Mouse (Mus musculus) limb, embryonic 13.5 days (tissue): ENCODE measurements around the gene Fam209. TPM values are rescaled to one million over a fixed set of nuclear protein-coding genes. Genes with fewer than 3 reads are reported as not detected.
A peak's percentile ranks its signal among the peaks of the same experiment; 100 is the strongest.

Experiments
- ATAC-seq: fragments of 200-750 bp; cut with Nextera tagmentation; 2 replicates; pipeline ENCODE4 v1.8.0; 2017; ENCODE audit warnings: low read depth, moderate number of reproducible peaks, moderate TSS enrichment; ENCODE audit not compliant: low FRiP score
- H3K27ac ChIP-seq: fragments of 300-500 bp; sonication (generic); 2 replicates; pipeline ENCODE4 v1.5.1; 2015; ENCODE audit warnings: inconsistent platforms, mild to moderate bottlenecking, moderate library complexity
- H3K27me3 ChIP-seq: fragments of 300-500 bp; sonication (generic); 2 replicates; pipeline ENCODE4 v1.6.1; 2015; ENCODE audit warnings: mild to moderate bottlenecking, inconsistent platforms
- H3K36me3 ChIP-seq: fragments of 300-500 bp; sonication (generic); 2 replicates; pipeline ENCODE4 v1.6.1; 2015; ENCODE audit warnings: inconsistent platforms, mild to moderate bottlenecking, moderate library complexity
- H3K4me1 ChIP-seq: fragments of 300-500 bp; sonication (generic); 2 replicates; pipeline ENCODE4 v1.6.1; 2015; ENCODE audit warnings: inconsistent platforms
- H3K4me2 ChIP-seq: fragments of 300-500 bp; sonication (generic); replicated peaks from 2 replicates; pipeline ENCODE4 v1.6.1; 2015; ENCODE audit warnings: inconsistent platforms, mild to moderate bottlenecking, moderate library complexity
- H3K4me3 ChIP-seq: fragments of 300-500 bp; sonication (generic); 2 replicates; pipeline ENCODE4 v1.5.1; 2015; ENCODE audit warnings: moderate library complexity, mild to moderate bottlenecking, inconsistent platforms
- H3K9ac ChIP-seq: fragments of 300-500 bp; sonication (generic); 2 replicates; pipeline ENCODE4 v1.6.1; 2015; ENCODE audit warnings: mild to moderate bottlenecking, inconsistent platforms
- H3K9me3 ChIP-seq: fragments of 300-500 bp; sonication (generic); 2 replicates; pipeline ENCODE4 v1.6.1; 2016; ENCODE audit warnings: inconsistent platforms
- WGBS: fragments of 180-500 bp; shearing (Covaris S2); methylation state at CpG from one replicate; pipeline ENCODE4 v1.1.7; 2015; 5-methylcytosine and 5-hydroxymethylcytosine counted together
- polyA plus RNA-seq: library from polyadenylated mRNA; unstranded; fragments of >200 nt; fragmentation: Nextera tagmentation; extraction: Ambion mirVana; gene quantifications from 2 replicates; pipeline ENCODE4 v1.2.1, GENCODE M21; 2015

Gene Fam209
- polyA plus RNA-seq, 1 experiment from 2014 or later: 0.22 TPM

GRCm38 (mm10) chr2:172452458-172452857, 19.9 kb upstream of the Fam209 start:
- WGBS: 93% methylated on average over 10 of the region's 10 CpGs

GRCm38 (mm10) chr2:172458496-172458895, 13.8 kb upstream of the Fam209 start, which contains the start of gene Gcnt7:
TSS of gene Gcnt7 (minus strand) at chr2:172458596.
- H3K4me3 ChIP-seq: no peak within 1 kb of the TSS
- no peak within 1 kb of the TSS for H3K9ac ChIP-seq
- 77% methylated on average over 11 of the region's 11 CpGs for WGBS
- ATAC-seq: no peak
- H3K27me3 ChIP-seq: no peaks in the 10 kb centered on the region
- H3K36me3 ChIP-seq: peaks cover 57% of the 10 kb centered on the region
- H3K4me1 ChIP-seq: no peaks in the 10 kb centered on the region
- no peak within 1 kb of the TSS for H3K4me2 ChIP-seq
- H3K9me3 ChIP-seq: no peaks in the 10 kb centered on the region
- H3K27ac ChIP-seq: no peak within 1 kb of the TSS

More at GRCm38 (mm10) chr2:172452458-172452857, 19.9 kb upstream of the Fam209 start:
- no peak for ATAC-seq
- peaks cover 79% of the 10 kb centered on the region for H3K36me3 ChIP-seq
- no peak overlapping the region for H3K4me2 ChIP-seq
- no peak overlapping the region for H3K27ac ChIP-seq
- no peaks in the 10 kb centered on the region for H3K27me3 ChIP-seq
- H3K4me3 ChIP-seq: no peak overlapping the region
- no peaks in the 10 kb centered on the region for H3K9me3 ChIP-seq
- H3K4me1 ChIP-seq: no peaks in the 10 kb centered on the region
- no peak overlapping the region for H3K9ac ChIP-seq

- peaks cover 64% of the 10 kb centered on the region for H3K36me3 ChIP-seq
- H3K9ac ChIP-seq: no peak overlapping the region
- no peaks in the 10 kb centered on the region for H3K9me3 ChIP-seq
- H3K4me2 ChIP-seq: no peak overlapping the region
- ATAC-seq: no peak
- no peaks in the 10 kb centered on the region for H3K4me1 ChIP-seq
- no peak overlapping the region for H3K4me3 ChIP-seq
- no peaks in the 10 kb centered on the region for H3K27me3 ChIP-seq
- H3K27ac ChIP-seq: no peak overlapping the region
- whole genome bisulfite sequencing: 45% methylated on average over 2 of the region's 2 CpGs
Measured at GRCm38 (mm10) chr2:172460647-172461046, 11.7 kb upstream of the Fam209 start.

- peaks cover 76% of the 10 kb centered on the region for H3K36me3 ChIP-seq
- no peaks in the 10 kb centered on the region for H3K9me3 ChIP-seq
- 85% methylated on average over 4 of the region's 4 CpGs for WGBS
- H3K4me2 ChIP-seq: no peak overlapping the region
- H3K27ac ChIP-seq: no peak overlapping the region
- no peaks in the 10 kb centered on the region for H3K4me1 ChIP-seq
- H3K9ac ChIP-seq: no peak overlapping the region
- no peaks in the 10 kb centered on the region for H3K27me3 ChIP-seq
- no peak overlapping the region for H3K4me3 ChIP-seq
- ATAC-seq: no peak
Measured at GRCm38 (mm10) chr2:172462813-172463212, 9.5 kb upstream of the Fam209 start.

GRCm38 (mm10) chr2:172466427-172467132, 5.7 kb upstream of the Fam209 start:
- H3K4me2 ChIP-seq: no peak overlapping the region
- WGBS: 92% methylated on average over 11 of the region's 11 CpGs
- peaks cover 85% of the 10 kb centered on the region for H3K36me3 ChIP-seq
- no peaks in the 10 kb centered on the region for H3K4me1 ChIP-seq
- no peaks in the 10 kb centered on the region for H3K9me3 ChIP-seq
- H3K9ac ChIP-seq: no peak overlapping the region
- H3K27me3 ChIP-seq: no peaks in the 10 kb centered on the region
- H3K4me3 ChIP-seq: no peak overlapping the region
- H3K27ac ChIP-seq: no peak overlapping the region
- no peak for ATAC-seq

- 90% methylated on average over 5 of the region's 5 CpGs for WGBS
- Histone ChIP-seq H3K36me3 (peaks cover 79% of the 10 kb centered on the region), H3K27ac (no peak overlapping the region), H3K9ac (no peak overlapping the region), H3K4me2 (no peak overlapping the region), H3K9me3 (no peaks in the 10 kb centered on the region), H3K4me1 (no peaks in the 10 kb centered on the region), H3K4me3 (no peak overlapping the region), H3K27me3 (no peaks in the 10 kb centered on the region)
- ATAC-seq: no peak
Measured at GRCm38 (mm10) chr2:172467206-172467605, 5.1 kb upstream of the Fam209 start.

- H3K27ac ChIP-seq: no peak overlapping the region
- 89% methylated on average over 11 of the region's 11 CpGs for WGBS
- H3K9me3 ChIP-seq: no peaks in the 10 kb centered on the region
- no peak for ATAC-seq
- peaks cover 67% of the 10 kb centered on the region for H3K36me3 ChIP-seq
- peaks cover 6% of the 10 kb centered on the region for H3K4me1 ChIP-seq
- no peak overlapping the region for H3K4me3 ChIP-seq
- no peak overlapping the region for H3K4me2 ChIP-seq
- no peaks in the 10 kb centered on the region for H3K27me3 ChIP-seq
- no peak overlapping the region for H3K9ac ChIP-seq
Measured at GRCm38 (mm10) chr2:172468346-172468819, 3.9 kb upstream of the Fam209 start.

GRCm38 (mm10) chr2:172473591-172473990, 1.3 kb downstream of the Fam209 start:
- H3K4me1 ChIP-seq: peaks cover 12% of the 10 kb centered on the region
- ATAC-seq: no peak
- no peak overlapping the region for H3K4me2 ChIP-seq
- H3K27ac ChIP-seq: no peak overlapping the region
- no peaks in the 10 kb centered on the region for H3K9me3 ChIP-seq
- 42% methylated on average over 8 of the region's 8 CpGs for WGBS
- peaks cover 15% of the 10 kb centered on the region for H3K36me3 ChIP-seq
- peaks cover 7% of the 10 kb centered on the region; the same call in 1 of the 2 replicates for H3K27me3 ChIP-seq
- H3K9ac ChIP-seq: 0 out of 2 replicates have a peak overlapping the region, but pooled peaks have one; percentile 31
- no peak overlapping the region for H3K4me3 ChIP-seq

GRCm38 (mm10) chr2:172474970-172475369, 2.6 kb downstream of the Fam209 start:
- no peak overlapping the region for H3K9ac ChIP-seq
- no peak overlapping the region for H3K27ac ChIP-seq
- WGBS: 28% methylated on average over 6 of the region's 6 CpGs
- H3K36me3 ChIP-seq: peaks cover 2% of the 10 kb centered on the region; the same call in 1 of the 2 replicates
- peaks cover 7% of the 10 kb centered on the region; the same call in 1 of the 2 replicates for H3K27me3 ChIP-seq
- no peaks in the 10 kb centered on the region for H3K9me3 ChIP-seq
- no peak overlapping the region for H3K4me3 ChIP-seq
- H3K4me1 ChIP-seq: peaks cover 12% of the 10 kb centered on the region
- no peak overlapping the region for H3K4me2 ChIP-seq
- no peak for ATAC-seq

- Histone ChIP-seq H3K9ac (no peak overlapping the region), H3K27ac (no peak overlapping the region), H3K36me3 (no peaks in the 10 kb centered on the region), H3K4me3 (no peak overlapping the region), H3K9me3 (no peaks in the 10 kb centered on the region), H3K4me1 (peaks cover 12% of the 10 kb centered on the region), H3K27me3 (peaks cover 7% of the 10 kb centered on the region; the same call in 1 of the 2 replicates), H3K4me2 (no peak overlapping the region)
- 31% methylated on average over 10 of the region's 10 CpGs for WGBS
- ATAC-seq: no peak
Measured at GRCm38 (mm10) chr2:172476707-172477260, 4.5 kb downstream of the Fam209 start.

- no peak for ATAC-seq
- H3K9ac ChIP-seq: no peak overlapping the region
- peaks cover 7% of the 10 kb centered on the region; the same call in 1 of the 2 replicates for H3K27me3 ChIP-seq
- H3K4me1 ChIP-seq: peaks cover 12% of the 10 kb centered on the region
- no peaks in the 10 kb centered on the region for H3K36me3 ChIP-seq
- no peak overlapping the region for H3K4me2 ChIP-seq
- WGBS: 45% methylated on average over 3 of the region's 3 CpGs
- H3K9me3 ChIP-seq: no peaks in the 10 kb centered on the region
- no peak overlapping the region for H3K4me3 ChIP-seq
- no peak overlapping the region for H3K27ac ChIP-seq
Measured at GRCm38 (mm10) chr2:172477350-172477749, 5.0 kb downstream of the Fam209 start.

GRCm38 (mm10) chr2:172477860-172478259, 5.5 kb downstream of the Fam209 start:
- no peaks in the 10 kb centered on the region for H3K36me3 ChIP-seq
- peaks cover 7% of the 10 kb centered on the region; the same call in 1 of the 2 replicates for H3K27me3 ChIP-seq
- H3K4me2 ChIP-seq: no peak overlapping the region
- ATAC-seq: no peak
- H3K27ac ChIP-seq: no peak overlapping the region
- no peaks in the 10 kb centered on the region for H3K9me3 ChIP-seq
- peaks cover 10% of the 10 kb centered on the region for H3K4me1 ChIP-seq
- WGBS: 5% methylated on average over 2 of the region's 2 CpGs
- no peak overlapping the region for H3K4me3 ChIP-seq
- no peak overlapping the region for H3K9ac ChIP-seq
